10 mouse cellular contexts compared by ENCODE assay signal in genomic region chr10:94941551-94941950, GRCm38 (mm10). TPM values are rescaled to one million over a fixed set of nuclear protein-coding genes. Genes with fewer than 3 reads are reported as not detected.
DNase-seq lines count a peak whose midpoint lies in the region; ATAC-seq and TF ChIP-seq lines count a peak whose summit lies in the region.
"Had no signal": no experiment of that assay in that cellular context is flagged by ENCODE, and none has a peak within 500 bp of the region (broad histone marks: within the 10 kb centered on the region; RNA-seq: fewer than 3 reads in every experiment).

No protein-coding gene starts in this region.

- peak overlapping the region; percentile 78 for H3K4me2 ChIP-seq in neural tube, embryonic 11.5 days (ENCODE audit: low read depth)
- H3K4me2 ChIP-seq in liver, embryonic 12.5 days: peak overlapping the region; percentile 98

- no peak for TF ChIP-seq CTCF in olfactory bulb, adult 2 months (IDR thresholded peaks at IDR 0.05; ENCODE audit: insufficient read depth, low read depth, low read length)
- no peak for TF ChIP-seq CTCF in gastrocnemius, adult 2 months (IDR thresholded peaks at IDR 0.05)

- no peak overlapping the region for H3K4me3 ChIP-seq in neural tube, embryonic 11.5 days (ENCODE audit: low read depth, low read length)
- H3K4me3 ChIP-seq in liver, embryonic 12.5 days: peak overlapping the region; percentile 76; the same call in 1 of the 2 replicates
- H3K4me3 ChIP-seq in olfactory bulb, adult 2 months (ENCODE audit: insufficient read depth, low read depth, low read length): peak overlapping the region; percentile 23
- H3K4me3 ChIP-seq in gastrocnemius, adult 2 months: no peak overlapping the region
- H3K4me3 ChIP-seq: myocyte had no signal

- no peaks in the 10 kb centered on the region for H3K36me3 ChIP-seq in neural tube, embryonic 11.5 days (ENCODE audit: control insufficient read depth, insufficient read depth, low read length)
- H3K36me3 ChIP-seq in liver, embryonic 12.5 days: no peaks in the 10 kb centered on the region; the same call in 1 of the 2 replicates
- H3K36me3 ChIP-seq: intestine, embryonic 15.5 days had no signal

- no peak overlapping the region for H3K27ac ChIP-seq in neural tube, embryonic 11.5 days (ENCODE audit: low read depth, low read length)
- H3K27ac ChIP-seq in liver, embryonic 12.5 days: no peak overlapping the region
- H3K27ac ChIP-seq in olfactory bulb, adult 2 months (ENCODE audit: insufficient read depth, low read depth, low read length): no peak overlapping the region
- no peak overlapping the region for H3K27ac ChIP-seq in gastrocnemius, adult 2 months
- H3K27ac ChIP-seq: intestine, embryonic 15.5 days had no signal

- peaks cover 20% of the 10 kb centered on the region; the same call in 1 of the 2 replicates for H3K4me1 ChIP-seq in neural tube, embryonic 11.5 days (ENCODE audit: control insufficient read depth, insufficient read depth, low read length)
- H3K4me1 ChIP-seq in liver, embryonic 12.5 days: peaks cover 82% of the 10 kb centered on the region
- peaks cover 27% of the 10 kb centered on the region for H3K4me1 ChIP-seq in olfactory bulb, adult 2 months (ENCODE audit: control insufficient read depth, insufficient read depth, low read length)

- 13% methylated on average over 4 of the region's 4 CpGs for WGBS in neural tube, embryonic 11.5 days
- WGBS in liver, embryonic 12.5 days (ENCODE audit: insufficient replicate concordance): 32% methylated on average over 4 of the region's 4 CpGs
- WGBS in olfactory bulb, adult 2 months: 39% methylated on average over 4 of the region's 4 CpGs

- no peak overlapping the region for H3K9ac ChIP-seq in neural tube, embryonic 11.5 days (ENCODE audit: low read length)
- H3K9ac ChIP-seq in liver, embryonic 12.5 days: no peak overlapping the region
- H3K9ac ChIP-seq: intestine, embryonic 15.5 days had no signal

- intact Hi-C loops in gastrocnemius, adult 2 months (cut with DNase I): loop anchor here (5.0 to 10.0 kb wide), 2 partner anchors 137 to 319 kb away; no protein-coding TSS in a partner anchor

- DNase-seq in cerebellum, postnatal 10 days: peak; percentile 65 to 77
- DNase-seq in cerebellum, adult 9-10 months: no peak
- no peak for DNase-seq in neural tube, embryonic 11.5 days (ENCODE audit: low spot score)
- no peak for DNase-seq in neural tube, embryonic 10.5 days (ENCODE audit: extremely low spot score, low spot score)
- no peak for DNase-seq in gastrocnemius, adult 2 months
- DNase-seq in layer of hippocampus, adult 18-20 months (ENCODE audit: low spot score in 2 of 2): no peak

- no peak for ATAC-seq in neural tube, embryonic 11.5 days (ENCODE audit: insufficient read depth, low FRiP score, low TSS enrichment)
- no peak for ATAC-seq in liver, embryonic 12.5 days
- ATAC-seq: intestine, embryonic 15.5 days had no signal

- H3K9me3 ChIP-seq in neural tube, embryonic 11.5 days (ENCODE audit: control insufficient read depth, low read length): no peaks in the 10 kb centered on the region
- no peaks in the 10 kb centered on the region for H3K9me3 ChIP-seq in liver, embryonic 12.5 days (replicated peaks)
- H3K9me3 ChIP-seq: intestine, embryonic 15.5 days had no signal

- no peak for TF ChIP-seq POLR2A in olfactory bulb, adult 2 months (IDR thresholded peaks at IDR 0.05; ENCODE audit: insufficient read depth, low read depth, low read length)

- peaks cover 11% of the 10 kb centered on the region for H3K27me3 ChIP-seq in neural tube, embryonic 11.5 days (ENCODE audit: control insufficient read depth, insufficient read depth, low read length)
- H3K27me3 ChIP-seq in liver, embryonic 12.5 days (replicated peaks): peaks cover 59% of the 10 kb centered on the region

RNA-seq across cellular contexts. Expression of gene Plxnc1, which starts 3.1 kb away (rescaled TPM):
- 3.1 and 4.2 TPM in 2 replicates for polyA plus RNA-seq in neural tube, embryonic 11.5 days (2014; fragmentation: Nextera tagmentation; extraction: Ambion mirVana)
- 3.9 and 4.4 TPM in 2 replicates for polyA plus RNA-seq in liver, embryonic 12.5 days (2016; fragmentation: Nextera tagmentation; extraction: Ambion mirVana)
- not detected in 2 replicates for polyA plus RNA-seq in olfactory bulb, adult 2 months (2012; ENCODE audit: insufficient read depth, insufficient read length, low replicate concordance, missing spikeins)
- total RNA-seq in gastrocnemius, adult 2 months (2021): under 1 TPM; 0.33 to 0.59 TPM
- 10 to 100 TPM; 34.8 to 38.2 TPM for total RNA-seq in layer of hippocampus, adult 18-20 months (2021)
- polyA plus RNA-seq: myocyte had no signal

Comparison
In these comparisons a context has a peak if more than half of its experiments do, and no peak if none do; other contexts are left out.
1. DNase-seq: peak in cerebellum, postnatal 10 days (2 of 2); none in cerebellum, adult 9-10 months (single experiment), neural tube, embryonic 11.5 days (single experiment), neural tube, embryonic 10.5 days (single experiment), gastrocnemius, adult 2 months (single experiment) and layer of hippocampus, adult 18-20 months (0 of 2).
2. H3K4me3 ChIP-seq: peak in liver, embryonic 12.5 days (single experiment) and olfactory bulb, adult 2 months (single experiment); none in neural tube, embryonic 11.5 days (single experiment) and gastrocnemius, adult 2 months (single experiment).